Mouse (Mus musculus) testis, adult 2 months (tissue): Measurements from ENCODE around the gene Ggt1.

ENCODE experiments used
- CTCF ChIP-seq: fragments of 200-500 bp; IDR thresholded peaks from 2 replicates; pipeline ENCODE4 v1.5.1; 2012; ENCODE audit warnings: low read depth, mild to moderate bottlenecking, inconsistent platforms, low read length, moderate library complexity; ENCODE audit not compliant: control insufficient read depth, insufficient read depth, insufficient replicate concordance
- POLR2A ChIP-seq: fragments of 200-500 bp; IDR thresholded peaks from 2 replicates; pipeline ENCODE4 v1.6.1; 2012; ENCODE audit warnings: low read depth, mild to moderate bottlenecking, inconsistent platforms, low read length, moderate library complexity; ENCODE audit not compliant: control insufficient read depth

GRCm38 (mm10) chr10:75589129-75589528, 27.7 kb downstream of the Ggt1 start, which contains the start of gene Ggt5:
- TF ChIP-seq POLR2A (no peak), CTCF (no peak)
